Mouse (Mus musculus): ENCODE data around the gene Pigs.

Pigs gene

DNA sequence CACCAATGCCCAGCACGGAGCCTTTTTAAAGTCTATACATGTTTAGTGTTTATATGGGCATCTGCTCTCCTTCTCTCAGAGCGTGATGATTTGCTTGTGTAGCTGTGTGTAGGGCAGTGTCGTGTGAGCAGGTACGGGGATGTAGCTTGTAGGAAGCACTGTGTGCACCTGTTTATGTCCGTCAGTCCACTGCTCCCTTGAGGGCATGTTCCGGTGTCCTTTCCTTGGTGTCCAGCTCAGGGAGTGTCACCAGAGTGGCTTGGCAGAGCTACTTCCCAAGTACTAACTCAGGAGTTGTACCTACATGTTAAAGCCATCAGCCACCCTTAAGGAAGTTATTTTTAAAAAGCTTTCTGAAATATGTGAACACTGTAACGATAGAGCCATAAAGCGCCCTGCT is 8.8 kb downstream of the Pigs start:
- no peak for DNase-seq (ENCODE audit: low read depth, low spot score)

DNA sequence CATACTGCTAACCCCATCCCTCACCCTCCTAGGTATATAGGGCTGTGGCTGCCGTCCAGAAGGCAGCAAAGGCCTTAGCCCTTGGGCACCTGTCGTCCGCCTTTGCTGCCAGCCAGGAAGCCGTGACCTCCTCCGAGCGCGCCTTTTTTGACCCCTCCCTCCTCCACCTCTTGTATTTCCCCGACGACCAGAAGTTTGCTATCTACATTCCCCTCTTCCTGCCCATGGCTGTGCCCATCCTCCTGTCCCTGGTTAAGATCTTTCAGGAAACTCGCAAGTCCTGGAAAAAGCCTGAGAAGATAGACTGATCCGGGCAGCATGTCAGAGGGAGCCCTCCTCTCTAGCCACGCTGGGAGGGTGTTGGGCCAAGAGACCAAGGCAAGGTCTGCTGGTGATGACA is 13.5 kb downstream of the Pigs start:
- DNase-seq (ENCODE audit: low read depth, low spot score) = no peak

DNA sequence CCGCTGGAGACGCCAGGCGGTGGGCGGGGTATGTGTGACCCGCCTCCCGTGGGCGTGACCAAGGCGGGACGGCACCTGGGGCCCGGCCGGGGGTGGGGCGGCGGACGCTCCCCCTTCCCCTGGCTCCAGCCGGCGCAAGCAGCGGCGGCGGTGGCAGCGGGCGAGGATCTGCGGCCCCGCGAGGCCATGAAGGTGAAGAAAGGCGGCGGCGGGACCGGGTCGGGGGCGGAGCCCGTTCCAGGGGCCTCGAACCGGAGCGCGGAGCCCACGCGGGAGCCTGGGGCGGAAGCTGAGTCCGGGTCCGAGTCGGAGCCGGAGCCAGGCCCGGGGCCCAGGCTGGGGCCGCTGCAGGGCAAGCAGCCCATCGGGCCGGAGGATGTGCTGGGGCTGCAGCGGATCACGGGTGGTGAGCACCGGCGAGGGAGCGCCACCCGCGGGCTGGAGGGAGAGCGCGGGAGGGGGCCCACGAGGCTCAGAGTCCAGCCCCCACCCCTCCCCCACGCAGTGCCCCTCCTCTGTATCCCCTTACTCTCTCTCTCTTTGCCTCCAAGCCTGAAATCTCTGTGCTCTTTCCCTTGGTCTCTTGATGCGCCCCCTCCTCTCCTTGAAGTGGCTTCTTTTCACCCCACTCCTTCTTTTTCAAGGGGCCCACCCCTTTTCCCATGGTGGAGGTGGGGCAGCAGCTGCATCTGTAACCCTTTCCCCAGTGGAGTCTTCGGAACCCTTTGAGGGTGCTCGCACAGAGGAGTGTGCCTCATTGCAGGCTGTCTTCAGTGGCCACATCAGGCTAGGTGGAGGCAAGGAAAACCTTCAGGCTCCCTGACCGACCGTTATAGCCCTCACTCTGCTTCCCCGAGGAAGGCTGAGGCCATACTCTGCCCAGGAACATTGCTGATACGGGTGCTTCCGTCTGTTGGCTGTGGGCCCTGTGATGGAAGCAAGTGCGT is 15.4 kb downstream of the Pigs start, which contains the start of gene Unc119:
Gene Unc119 (plus strand): TSS at position 102 of the 947 bp plus-strand sequence.
- peak; percentile 61 for DNase-seq (ENCODE audit: low read depth, low spot score)

DNA sequence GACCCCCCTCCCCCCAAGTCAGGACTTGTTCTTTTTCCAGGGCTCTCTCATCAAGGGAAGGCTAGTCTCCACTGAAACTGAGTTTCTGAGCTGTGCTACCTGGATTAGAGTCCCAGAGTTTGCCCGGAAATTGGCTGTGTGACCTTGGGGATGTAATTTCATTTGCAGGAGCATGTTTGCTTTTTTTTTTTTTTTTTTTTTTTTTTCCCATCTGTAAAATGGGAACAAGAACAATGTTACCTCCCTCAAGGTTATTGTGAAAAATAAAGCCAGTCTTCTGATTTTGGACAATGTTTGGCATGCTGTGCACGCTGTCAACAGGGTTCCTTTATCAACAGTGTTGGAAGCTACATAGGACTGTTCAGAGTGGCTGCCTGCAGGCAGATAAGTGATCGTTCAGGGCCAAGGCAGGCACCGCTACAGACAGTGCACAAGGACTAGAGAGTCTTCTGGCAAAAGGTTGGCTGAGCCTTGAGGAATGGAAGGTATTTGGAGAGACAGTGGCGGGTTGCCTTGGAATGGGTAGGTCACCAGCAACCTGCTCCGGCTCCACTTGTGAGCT is 16.2 kb downstream of the Pigs start:
- no peak for DNase-seq (ENCODE audit: low read depth, low spot score)

DNA sequence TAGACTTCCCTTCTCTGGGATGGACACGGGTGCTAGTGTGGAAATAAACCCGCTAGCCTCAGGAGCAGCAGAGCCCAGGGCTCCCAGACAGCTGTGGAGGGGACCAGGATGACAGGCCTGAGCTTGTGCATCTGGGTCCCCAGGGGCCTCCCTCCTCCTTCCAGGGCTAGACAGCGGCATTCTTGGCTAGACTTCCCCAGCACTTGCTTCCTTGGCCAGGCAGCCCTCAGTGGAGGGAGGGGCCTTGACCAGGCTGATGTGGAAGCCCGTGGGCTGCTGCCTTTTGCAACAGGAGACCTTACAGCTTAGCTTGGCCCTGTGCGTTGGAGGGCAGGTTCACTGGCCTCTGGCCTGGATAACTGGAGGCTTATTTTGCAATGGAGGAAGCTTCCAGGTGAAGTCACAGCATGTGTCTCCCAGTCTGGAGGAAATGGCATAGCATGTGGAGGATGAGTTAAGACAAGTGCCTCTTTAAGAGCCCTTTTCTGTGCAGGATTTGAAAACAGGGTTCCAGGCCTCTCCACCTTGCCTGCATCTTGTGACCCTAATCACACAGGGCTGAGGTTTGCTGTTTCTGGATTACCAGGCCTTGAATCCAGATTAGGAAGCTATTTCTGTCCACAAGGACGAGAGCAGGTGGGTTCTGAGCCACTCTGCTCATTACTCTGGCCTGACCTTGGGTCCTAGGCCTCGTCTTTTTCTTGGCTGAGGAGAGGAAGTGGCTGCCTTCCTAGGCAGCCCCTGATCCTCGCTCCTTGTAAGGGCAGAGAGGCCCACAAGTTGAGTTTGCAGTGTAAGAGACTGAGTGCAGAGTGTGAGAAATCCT is 16.9 kb downstream of the Pigs start:
- no peak for DNase-seq (ENCODE audit: low read depth, low spot score)

DNA sequence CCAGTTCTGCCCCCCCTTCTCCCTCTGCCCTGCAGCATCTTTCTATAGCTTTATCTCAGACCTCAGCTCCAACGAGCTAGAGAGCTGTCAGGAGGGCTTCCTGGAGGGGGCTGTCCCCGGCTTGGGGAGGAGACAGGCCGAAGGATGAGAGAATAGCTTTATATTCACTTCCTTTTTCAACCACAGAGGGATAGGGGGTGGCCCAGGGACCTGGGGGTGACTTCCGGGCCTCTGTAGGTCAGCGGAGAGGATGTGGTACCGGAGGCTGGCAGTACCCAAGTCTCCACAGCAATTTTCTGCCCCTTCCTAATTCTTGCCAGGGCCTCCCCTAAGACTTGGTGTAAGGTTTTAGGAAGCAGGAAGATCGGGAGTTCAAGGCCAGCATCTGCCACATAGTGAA is 17.6 kb downstream of the Pigs start:
- DNase-seq (ENCODE audit: low read depth, low spot score) = no peak

DNA sequence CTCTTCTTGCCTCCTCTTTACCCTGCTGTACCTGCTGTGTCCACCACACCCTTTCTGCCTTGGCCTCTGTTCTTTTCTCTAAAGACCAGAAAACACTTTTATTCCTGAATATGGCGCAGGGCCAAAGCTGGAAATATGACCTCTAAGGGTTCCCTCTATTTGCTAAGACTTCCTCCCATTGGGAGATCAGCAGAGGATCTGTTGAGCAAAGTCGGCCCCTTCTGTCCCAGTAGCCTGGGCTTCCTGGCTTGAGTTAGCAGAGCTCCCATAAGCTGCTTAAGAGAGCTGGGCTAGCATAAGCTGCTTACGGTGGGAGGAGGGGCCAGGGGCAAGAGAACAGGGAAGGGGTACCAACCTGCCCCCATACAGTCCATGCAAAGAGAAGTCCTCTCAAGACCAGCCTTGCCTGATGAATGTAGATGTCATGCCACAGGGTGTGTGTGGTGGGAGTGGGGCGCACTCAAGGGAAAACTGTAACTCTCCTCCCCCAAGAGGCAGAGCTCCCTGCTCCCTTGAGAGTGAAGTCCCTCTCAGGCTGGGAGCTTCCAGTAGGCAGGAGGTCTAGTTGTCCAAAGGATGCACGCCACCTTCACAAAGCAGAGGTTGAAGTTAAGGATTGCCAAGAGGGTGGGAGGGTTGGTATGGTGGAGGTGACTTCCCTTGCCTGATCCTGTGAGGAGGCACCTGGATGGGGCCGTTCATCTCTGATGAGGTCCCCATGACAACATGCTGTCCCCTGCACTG is 18.3 kb downstream of the Pigs start:
- no peak for DNase-seq (ENCODE audit: low read depth, low spot score)

DNA sequence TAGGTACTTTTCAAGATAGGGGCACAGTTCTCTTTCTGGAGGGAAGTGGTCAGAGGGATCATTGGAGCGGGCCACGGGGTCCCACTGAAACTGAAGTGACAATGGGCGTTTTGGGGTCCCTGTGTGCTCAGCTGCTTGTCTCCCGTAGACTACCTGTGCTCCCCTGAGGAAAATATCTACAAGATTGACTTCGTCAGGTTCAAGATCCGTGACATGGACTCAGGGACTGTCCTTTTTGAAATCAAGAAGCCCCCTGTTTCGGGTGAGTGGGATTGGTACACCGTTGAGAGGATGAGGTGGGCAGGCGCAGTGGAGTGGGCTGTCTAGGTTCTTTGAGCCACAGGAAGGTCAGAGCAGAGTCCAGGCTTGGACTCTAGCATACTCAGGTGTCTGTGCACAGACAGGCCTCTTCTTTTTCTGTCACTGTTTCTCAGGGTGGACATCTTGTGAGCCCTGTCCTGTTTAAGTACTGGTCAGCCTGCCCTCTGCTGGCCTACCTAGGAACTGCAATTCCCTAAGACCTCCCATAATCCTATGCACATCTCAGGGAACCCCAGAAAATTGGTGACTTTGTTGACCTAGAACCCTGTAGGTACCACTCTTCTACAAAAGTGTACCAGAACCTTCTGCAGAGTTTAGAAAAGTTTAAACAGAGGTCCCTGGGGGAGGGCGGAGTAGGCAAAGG is 19.0 kb downstream of the Pigs start:
- no peak for DNase-seq (ENCODE audit: low read depth, low spot score)

DNA sequence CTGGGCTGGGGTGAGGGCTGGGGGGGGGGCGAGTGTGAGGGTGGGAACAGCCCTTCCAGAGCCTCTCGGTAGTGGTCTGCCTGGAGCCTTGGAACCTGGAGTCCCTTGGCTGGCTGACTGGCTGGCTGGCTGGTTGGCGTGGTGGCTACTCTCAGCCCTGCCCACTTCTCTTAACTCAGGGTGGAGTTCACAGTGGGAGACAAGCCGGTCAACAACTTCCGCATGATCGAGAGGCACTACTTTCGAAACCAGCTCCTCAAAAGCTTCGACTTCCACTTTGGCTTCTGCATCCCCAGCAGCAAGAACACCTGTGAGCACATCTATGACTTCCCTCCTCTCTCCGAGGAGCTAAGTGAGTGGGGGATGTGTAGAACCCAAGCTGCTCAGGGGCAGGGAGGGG is 19.7 kb downstream of the Pigs start:
- DNase-seq (ENCODE audit: low read depth, low spot score) = no peak

DNA sequence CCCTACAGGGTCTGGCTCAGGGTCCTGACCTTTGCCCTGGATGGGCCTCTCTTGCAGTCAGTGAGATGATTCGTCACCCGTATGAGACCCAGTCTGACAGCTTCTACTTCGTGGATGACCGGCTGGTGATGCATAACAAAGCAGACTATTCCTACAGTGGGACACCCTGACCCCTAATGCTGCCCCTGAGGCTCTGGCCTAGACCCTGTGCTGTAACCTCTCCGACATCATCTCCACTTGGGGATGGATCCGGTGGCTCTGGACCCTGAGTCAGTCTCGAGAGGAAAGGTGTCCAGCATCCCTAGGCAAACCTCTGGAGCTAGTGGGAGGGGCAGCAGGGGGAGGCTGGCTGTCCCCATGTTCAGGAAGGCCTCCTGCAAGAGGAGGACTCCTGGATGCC is 20.3 kb downstream of the Pigs start:
- no peak for DNase-seq (ENCODE audit: low read depth, low spot score)

DNA sequence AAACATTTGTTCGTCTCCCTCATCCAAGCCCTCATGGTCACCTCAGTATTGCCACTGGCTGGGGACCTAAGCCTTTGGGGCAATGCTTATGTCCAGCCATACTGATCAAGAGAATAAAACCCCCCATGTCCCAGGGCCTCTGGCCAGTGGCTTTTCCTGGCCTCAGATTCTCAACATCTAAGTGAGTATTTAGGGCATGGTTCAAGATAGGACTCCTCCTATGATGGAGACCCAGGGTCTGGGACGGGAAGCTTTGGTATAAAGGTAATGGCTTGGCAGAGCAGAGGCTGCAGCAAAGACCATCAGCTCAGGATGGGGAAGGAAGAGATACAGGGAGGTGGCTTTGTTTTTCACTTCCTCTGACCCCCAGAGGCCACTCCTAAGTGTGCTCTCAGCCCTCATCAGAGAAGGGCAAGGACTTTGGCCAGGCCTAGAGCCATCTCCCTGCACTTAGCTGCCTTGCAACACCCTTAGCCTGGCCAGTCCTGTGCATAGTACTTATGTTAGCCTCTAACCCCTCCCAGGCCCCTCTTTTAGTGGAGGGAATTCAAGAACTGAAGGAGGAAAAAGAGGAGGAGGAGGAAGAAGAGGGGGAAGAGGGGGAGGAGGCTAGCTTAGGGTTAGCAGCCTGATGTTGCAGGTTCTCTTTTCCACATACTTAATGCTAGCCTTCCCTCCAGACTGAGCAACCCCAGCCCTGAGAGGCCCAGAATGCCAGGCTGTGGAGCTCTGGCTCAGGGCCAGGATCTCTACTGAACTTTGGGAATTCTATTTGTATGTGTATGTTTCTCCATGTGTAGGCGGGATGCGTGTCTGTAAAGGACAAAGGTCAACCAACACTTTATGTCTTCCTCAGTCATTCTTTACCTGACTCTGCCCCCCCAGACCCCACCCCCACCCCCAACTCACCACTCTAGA is 21.5 kb downstream of the Pigs start:
- DNase-seq (ENCODE audit: low read depth, low spot score) = no peak

DNA sequence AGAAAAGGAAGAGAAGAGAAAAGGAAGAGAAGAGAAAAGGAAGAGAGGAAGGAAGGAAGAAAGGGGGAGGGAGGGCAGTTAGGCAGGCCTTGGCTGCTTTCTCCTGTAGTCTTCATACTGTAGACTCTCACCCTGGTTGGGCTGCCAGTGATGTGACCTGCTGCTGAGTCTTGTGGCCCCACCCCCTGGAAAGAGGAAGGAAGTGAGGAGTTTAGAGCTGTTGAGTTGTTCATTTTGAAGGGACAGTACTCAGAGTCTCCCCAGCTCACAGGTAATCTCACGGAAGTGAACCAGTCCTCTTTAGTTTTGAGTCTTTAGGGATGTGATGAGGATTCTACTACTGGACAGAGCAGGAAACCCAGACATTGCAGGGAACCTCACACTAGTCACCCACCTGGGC is 24.9 kb downstream of the Pigs start:
- no peak for DNase-seq (ENCODE audit: low read depth, low spot score)

DNA sequence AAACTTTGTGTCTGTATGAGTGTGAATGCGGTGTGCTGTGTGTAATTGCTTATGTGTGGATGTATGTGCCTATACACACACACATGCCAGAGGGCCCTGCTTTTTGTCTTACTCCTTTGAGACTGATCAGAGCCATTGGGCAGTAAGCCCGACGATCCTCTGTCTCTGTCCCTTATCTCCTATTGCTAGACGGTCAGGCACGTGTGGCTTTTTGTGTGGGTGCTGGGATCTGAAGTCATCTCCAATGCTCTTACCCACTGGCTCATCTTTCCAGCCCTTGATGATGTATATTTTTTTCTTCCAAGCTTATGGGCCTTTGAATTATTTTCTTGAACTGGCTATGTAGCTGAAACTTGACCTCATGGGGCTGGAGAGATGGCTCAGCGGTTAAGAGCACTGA is 26.7 kb downstream of the Pigs start:
- DNase-seq (ENCODE audit: low read depth, low spot score) = no peak

DNA sequence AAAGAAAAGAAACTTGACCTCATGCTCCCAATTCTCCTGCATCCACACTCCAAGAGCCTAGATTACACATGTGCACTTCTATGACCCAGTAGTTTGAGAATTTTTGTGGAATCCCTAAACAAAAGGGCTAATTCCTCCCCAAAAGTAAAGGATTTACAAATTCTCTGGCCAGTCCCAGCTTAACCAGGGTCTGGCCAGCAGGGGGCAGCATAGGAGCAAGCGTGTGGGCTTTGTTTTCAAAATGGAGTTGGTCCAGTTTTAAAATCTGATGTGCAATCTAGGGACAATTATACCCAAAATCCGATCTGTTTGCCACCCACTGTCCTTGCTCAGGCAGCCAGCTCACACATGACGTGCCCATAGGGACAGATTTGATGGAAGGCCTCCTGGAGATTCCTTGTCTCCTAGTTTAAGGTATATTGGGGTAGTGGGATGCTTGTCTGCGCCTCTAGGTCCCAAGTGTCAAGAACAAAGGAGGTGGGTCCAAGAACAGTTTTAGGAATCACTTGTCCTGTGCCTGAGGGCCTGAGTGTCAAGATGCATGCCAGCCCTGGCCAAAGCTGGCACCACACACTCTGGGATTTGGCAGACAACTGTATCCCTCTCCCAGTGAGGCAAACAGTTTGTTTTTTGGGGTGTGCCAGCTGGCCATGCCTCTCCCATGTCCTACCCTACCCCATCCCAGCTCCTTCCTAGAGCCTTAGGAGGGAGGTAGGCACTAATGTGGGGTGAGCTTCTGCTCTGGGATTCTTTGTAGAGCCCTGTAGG is 27.4 kb downstream of the Pigs start:
- no peak for DNase-seq (ENCODE audit: low read depth, low spot score)

DNA sequence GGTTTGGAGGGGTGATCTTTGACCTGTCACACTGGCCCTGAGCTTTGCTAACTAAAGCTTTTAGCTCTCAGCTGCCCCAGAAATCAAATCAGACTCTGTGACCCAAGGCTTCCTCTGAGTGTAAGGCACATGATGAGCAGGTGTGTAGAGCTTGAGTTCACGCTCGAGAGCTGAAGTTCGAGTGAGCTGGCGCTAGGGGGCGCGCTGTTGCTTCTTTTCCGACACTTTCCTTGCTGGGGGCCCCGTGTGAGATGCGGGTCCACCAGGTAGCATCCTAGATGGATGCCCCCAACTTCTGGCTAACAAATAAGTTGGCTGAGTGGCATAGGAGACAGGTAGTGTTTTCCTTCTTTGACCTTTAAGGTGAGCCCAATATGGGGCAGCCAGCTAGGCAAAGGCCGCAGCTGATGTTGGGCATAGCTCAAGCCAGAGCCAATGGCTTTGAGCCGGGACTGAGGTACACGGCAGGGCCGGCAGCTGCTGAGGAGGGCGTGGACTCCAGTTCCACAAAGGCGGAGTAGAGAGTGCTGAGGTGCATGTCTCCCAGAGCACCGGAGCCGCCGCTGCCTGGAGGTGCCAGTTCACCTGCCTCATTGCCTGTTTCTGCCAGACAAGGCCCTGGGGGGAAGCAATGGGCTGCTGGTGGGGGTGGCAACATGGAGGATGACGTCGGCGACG is 30.3 kb downstream of the Pigs start:
- no peak for DNase-seq (ENCODE audit: low read depth, low spot score)

DNA sequence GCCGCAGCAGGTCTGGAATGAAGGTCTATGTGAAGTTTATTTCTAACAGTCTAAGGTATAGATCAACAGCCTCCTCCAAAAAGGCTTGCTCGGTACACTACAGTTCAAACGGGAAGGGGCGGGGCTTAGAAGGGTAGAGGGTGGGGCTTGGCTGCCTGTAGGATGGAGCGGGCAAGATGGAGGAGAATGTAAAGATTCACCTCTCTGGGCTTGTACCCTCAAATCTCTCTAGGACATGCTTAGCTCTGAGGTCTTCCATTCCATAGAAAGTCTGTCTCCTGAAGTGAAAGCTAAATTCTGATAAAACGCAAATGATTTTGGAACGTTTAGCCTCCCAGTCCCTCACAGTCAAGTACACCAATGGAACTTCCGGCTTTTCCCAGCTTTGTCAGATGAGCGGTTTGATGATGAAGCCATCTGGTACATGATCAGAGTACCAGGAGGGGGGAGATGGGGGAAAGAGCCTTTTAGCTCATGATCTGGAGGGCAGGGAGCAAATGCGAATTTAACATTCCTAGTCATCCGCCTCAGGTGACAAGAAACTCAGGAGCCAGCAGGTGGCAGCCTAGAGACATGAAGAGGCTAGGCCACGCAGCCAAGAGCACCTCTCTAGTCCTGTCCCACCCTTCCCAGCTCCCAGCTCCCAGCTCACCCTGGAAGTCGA is 32.0 kb downstream of the Pigs start:
- DNase-seq (ENCODE audit: low read depth, low spot score) = no peak

DNA sequence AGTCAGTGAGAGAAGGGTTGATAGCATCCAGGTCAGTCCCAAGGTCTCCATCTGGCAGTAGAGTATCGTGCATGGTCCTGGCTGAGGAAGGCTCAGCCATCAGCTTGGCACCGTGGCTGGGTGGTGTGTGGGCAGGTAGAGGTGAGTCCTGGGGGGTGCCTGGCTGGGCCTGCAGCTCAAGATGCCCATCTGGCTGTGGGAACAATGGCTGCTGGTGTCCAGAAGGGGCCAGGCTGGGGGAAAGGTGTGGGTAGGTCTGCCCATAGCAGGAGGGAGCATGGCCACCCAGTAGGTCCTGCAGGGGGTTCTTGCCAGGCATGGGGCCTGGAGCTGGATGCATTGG is 32.5 kb downstream of the Pigs start:
- no peak for DNase-seq (ENCODE audit: low read depth, low spot score)

DNA sequence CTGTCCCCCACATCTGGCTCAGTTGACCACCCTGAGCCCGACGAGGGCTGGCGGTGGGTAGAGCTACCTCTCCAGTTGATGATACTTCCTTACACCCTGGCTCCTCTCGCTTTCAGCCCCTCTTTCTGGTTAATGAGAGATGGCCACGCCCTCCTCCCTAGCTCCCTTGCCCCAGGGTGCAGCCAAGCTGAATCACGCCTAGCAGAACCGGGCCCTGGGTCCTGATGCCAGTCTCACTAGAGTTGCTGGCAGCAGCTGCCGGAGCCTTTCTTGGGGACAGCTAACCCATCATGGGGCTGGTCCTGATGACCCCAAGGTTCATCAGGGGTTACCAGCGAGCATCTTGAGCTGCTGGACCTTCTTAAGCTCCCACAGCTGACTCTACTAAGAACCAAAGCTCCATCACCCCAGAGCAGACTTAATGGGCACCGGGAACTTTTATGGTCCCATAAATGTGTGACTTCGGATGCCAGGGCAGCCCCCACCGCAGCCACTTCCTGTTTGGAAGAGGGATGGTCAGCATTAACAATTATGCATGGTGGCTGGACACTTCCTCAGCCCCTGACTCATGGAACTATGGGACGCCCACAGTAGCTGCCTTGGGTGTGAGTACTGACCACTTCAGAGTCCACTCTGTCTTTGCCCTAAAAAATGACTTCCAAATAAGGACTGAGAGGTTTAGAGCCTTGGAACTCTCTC is 35.2 kb downstream of the Pigs start:
- DNase-seq (ENCODE audit: low read depth, low spot score) = no peak

All from brain, embryonic 18.5 days (tissue).